Comparison of ENCODE assay signal across 10 mouse cellular contexts in genomic region chr17:67667981-67668380, GRCm38 (mm10). TPM values are rescaled to one million over a fixed set of nuclear protein-coding genes. Genes with fewer than 3 reads are reported as not detected.
DNase-seq lines count a peak whose midpoint lies in the region; ATAC-seq and TF ChIP-seq lines count a peak whose summit lies in the region.
"Had no signal": no experiment of that assay in that cellular context is flagged by ENCODE, and none has a peak within 500 bp of the region (broad histone marks: within the 10 kb centered on the region; RNA-seq: fewer than 3 reads in every experiment).

No protein-coding gene starts in this region.

- ATAC-seq in hindbrain, embryonic 15.5 days (ENCODE audit: low FRiP score, low read depth): peak; percentile 81; the same call in 1 of the 2 replicates
- ATAC-seq in megakaryocyte, adult 5-6 weeks (ENCODE audit: poor library complexity, severe bottlenecking): peak; percentile 52

- no peaks in the 10 kb centered on the region for H3K27me3 ChIP-seq in hindbrain, embryonic 15.5 days
- no peaks in the 10 kb centered on the region for H3K27me3 ChIP-seq in small intestine, adult 2 months (ENCODE audit: control insufficient read depth, insufficient read depth, low read length)
- H3K27me3 ChIP-seq: CH12.LX had no signal

- no peaks in the 10 kb centered on the region for H3K9me3 ChIP-seq in hindbrain, embryonic 15.5 days

- no peaks in the 10 kb centered on the region for H3K36me3 ChIP-seq in hindbrain, embryonic 15.5 days
- no peaks in the 10 kb centered on the region for H3K36me3 ChIP-seq in small intestine, adult 2 months (ENCODE audit: control insufficient read depth, insufficient read depth, low read length)

- H3K4me2 ChIP-seq in hindbrain, embryonic 15.5 days: no peak overlapping the region

- TF ChIP-seq CTCF in small intestine, adult 2 months (IDR thresholded peaks at IDR 0.05; ENCODE audit: extremely low read depth, insufficient read length, insufficient replicate concordance, low read depth, low read length): peak; percentile 44; the same call in 1 of the 2 replicates

- H3K4me3 ChIP-seq in hindbrain, embryonic 15.5 days: no peak overlapping the region
- H3K4me3 ChIP-seq in small intestine, adult 2 months (ENCODE audit: low read depth, low read length): no peak overlapping the region

- 20% methylated on average over 3 of the region's 3 CpGs for WGBS in hindbrain, embryonic 15.5 days
- 12% methylated on average over 3 of the region's 3 CpGs for WGBS in small intestine, adult 2 months

- DNase-seq in cerebellum, adult 8-10 months: peak; percentile 6
- no peak for DNase-seq in cerebellum, adult 11-12 months
- DNase-seq in adrenal gland, adult 8-10 months: peak; percentile 46
- peak; percentile 44 for DNase-seq in fibroblast of lung, adult 2 months (ENCODE audit: low read depth)
- DNase-seq in layer of hippocampus, postnatal 25 days (ENCODE audit: extremely low spot score in 1 of 2, low spot score in 1 of 2): peak; percentile 47 to 78

- no peak overlapping the region for H3K27ac ChIP-seq in hindbrain, embryonic 15.5 days (replicated peaks)
- H3K27ac ChIP-seq in small intestine, adult 2 months (ENCODE audit: insufficient read depth, low read depth, low read length): no peak overlapping the region

- TF ChIP-seq POLR2A in small intestine, adult 2 months (IDR thresholded peaks at IDR 0.05; ENCODE audit: low read depth, low read length): no peak

- H3K4me1 ChIP-seq in hindbrain, embryonic 15.5 days (replicated peaks): no peaks in the 10 kb centered on the region
- no peaks in the 10 kb centered on the region for H3K4me1 ChIP-seq in small intestine, adult 2 months (ENCODE audit: control insufficient read depth, insufficient read depth, insufficient read length, low read length)

- no peak overlapping the region for H3K9ac ChIP-seq in hindbrain, embryonic 15.5 days

RNA-seq across cellular contexts. Expression of gene Lama1, which starts 29.1 kb away (rescaled TPM):
- total RNA-seq in adrenal gland, adult 8-10 months (2022): 10 to 100 TPM; 14.0 to 23.9 (median 18.3) TPM
- 6.1 and 7.6 TPM in 2 replicates for polyA plus RNA-seq in hindbrain, embryonic 15.5 days (2015; fragmentation: Nextera tagmentation; extraction: Ambion mirVana)
- 1 to 10 TPM; 3.1 TPM for total RNA-seq in layer of hippocampus, postnatal 25 days (2021)
- total RNA-seq in megakaryocyte, adult 5-6 weeks (2015): not detected in 2 replicates
- total RNA-seq in megakaryocyte, adult 5-6 weeks (2017): not detected in 2 replicates
- polyA plus RNA-seq in small intestine, adult 2 months (2012; rRNA removed): 0.96 and 1.2 TPM in 2 replicates
- total RNA-seq: CH12.LX had no signal

RNA-seq across cellular contexts. Expression of gene Lrrc30, which starts 35.5 kb away (rescaled TPM):
- total RNA-seq in adrenal gland, adult 8-10 months (2022): under 1 TPM in 3 of 4 experiments, not detected in 1; 0.32 to 0.66 (median 0.52) TPM
- polyA plus RNA-seq in hindbrain, embryonic 15.5 days (2015; fragmentation: Nextera tagmentation; extraction: Ambion mirVana): not detected in 2 replicates
- not detected for total RNA-seq in layer of hippocampus, postnatal 25 days (2021)
- not detected in 2 replicates for total RNA-seq in megakaryocyte, adult 5-6 weeks (2015)
- not detected in 2 replicates for total RNA-seq in megakaryocyte, adult 5-6 weeks (2017)
- 0.05 TPM in 1 of 2 replicates, not detected in the other for polyA plus RNA-seq in small intestine, adult 2 months (2012; rRNA removed)
- total RNA-seq: CH12.LX had no signal
- polyA plus RNA-seq: liver, embryonic 16.5 days had no signal

Comparison
In these comparisons a context has a peak if more than half of its experiments do, and no peak if none do; other contexts are left out.
1. RNA of gene Lama1, which starts 29.1 kb away (total RNA-seq): 14.0 to 23.9 TPM in adrenal gland, adult 8-10 months and 3.1 TPM in layer of hippocampus, postnatal 25 days; not detected in megakaryocyte, adult 5-6 weeks; every median in the first group is over 4 times any median in the second.